Mouse (Mus musculus): ENCODE measurements around the gene Gm44805.
"Not testable (repeated sequence)": the region's sequence is repeated elsewhere in the genome, so short reads cannot be mapped to it uniquely, and the experiment has no call there.

The Gm44805 gene

GRCm38 (mm10) chr7:19699827-19700148 lies 18.6 kb upstream of the Gm44805 start:
- no peak for DNase-seq (ENCODE audit: extremely low read depth, low read depth)

- DNase-seq (ENCODE audit: extremely low read depth, low read depth) = peak; percentile 26
These were observed 17.9 kb upstream of the Gm44805 start, which contains the start of gene Apoe for GRCm38 (mm10) chr7:19698907-19699826. Gene Apoe (minus strand): TSS chr7:19699188.

GRCm38 (mm10) chr7:19697949-19698906 lies 17.0 kb upstream of the Gm44805 start:
- no peak for DNase-seq (ENCODE audit: extremely low read depth, low read depth)

- DNase-seq (ENCODE audit: extremely low read depth, low read depth) = no peak
These were observed 15.2 kb upstream of the Gm44805 start for GRCm38 (mm10) chr7:19696336-19696873.

- no peak for DNase-seq (ENCODE audit: extremely low read depth, low read depth)
These were observed 14.7 kb upstream of the Gm44805 start for GRCm38 (mm10) chr7:19695881-19696280.

- peak; percentile 69 for DNase-seq (ENCODE audit: extremely low read depth, low read depth)
These were observed 14.0 kb upstream of the Gm44805 start for GRCm38 (mm10) chr7:19695213-19695594.

GRCm38 (mm10) chr7:19694336-19695212 lies 13.4 kb upstream of the Gm44805 start:
- no peak for DNase-seq (ENCODE audit: extremely low read depth, low read depth)

GRCm38 (mm10) chr7:19693421-19693820 lies 12.2 kb upstream of the Gm44805 start:
- DNase-seq (ENCODE audit: extremely low read depth, low read depth) = no peak

- DNase-seq (ENCODE audit: extremely low read depth, low read depth) = no peak
These were observed 10.9 kb upstream of the Gm44805 start, which contains the start of gene Apoc1 for GRCm38 (mm10) chr7:19691873-19692865. Gene Apoc1 (minus strand): TSS chr7:19692660.

- DNase-seq (ENCODE audit: extremely low read depth, low read depth) = no peak
These were observed 10.2 kb upstream of the Gm44805 start for GRCm38 (mm10) chr7:19691434-19691833.

GRCm38 (mm10) chr7:19690845-19691244 lies 9.6 kb upstream of the Gm44805 start:
- no peak for DNase-seq (ENCODE audit: extremely low read depth, low read depth)

GRCm38 (mm10) chr7:19688611-19689010 lies 7.4 kb upstream of the Gm44805 start:
- DNase-seq (ENCODE audit: extremely low read depth, low read depth) = no peak

GRCm38 (mm10) chr7:19688101-19688500 lies 6.9 kb upstream of the Gm44805 start:
- no peak for DNase-seq (ENCODE audit: extremely low read depth, low read depth)

GRCm38 (mm10) chr7:19686927-19687583 lies 5.8 kb upstream of the Gm44805 start:
- not testable (repeated sequence) for DNase-seq (ENCODE audit: extremely low read depth, low read depth)

- no peak for DNase-seq (ENCODE audit: extremely low read depth, low read depth)
These were observed 5.3 kb upstream of the Gm44805 start for GRCm38 (mm10) chr7:19686521-19686920.

- DNase-seq (ENCODE audit: extremely low read depth, low read depth) = no peak
These were observed 4.2 kb upstream of the Gm44805 start for GRCm38 (mm10) chr7:19685374-19685773.

- no peak for DNase-seq (ENCODE audit: extremely low read depth, low read depth)
These were observed 2.6 kb upstream of the Gm44805 start for GRCm38 (mm10) chr7:19683771-19684201.

GRCm38 (mm10) chr7:19682979-19683378 lies 1.8 kb upstream of the Gm44805 start:
- no peak for DNase-seq (ENCODE audit: extremely low read depth, low read depth)

GRCm38 (mm10) chr7:19680702-19681101 lies 521 bp downstream of the Gm44805 start:
- no peak for DNase-seq (ENCODE audit: extremely low read depth, low read depth)

Data from MEL-GATA-1-ER (cell line).